Mouse (Mus musculus) adrenal gland, postnatal 4 days (tissue): ENCODE results near the gene Fbl. TPM values are rescaled to one million over a fixed set of nuclear protein-coding genes. Genes with fewer than 3 reads are reported as not detected.
A peak's percentile ranks its signal among the peaks of the same experiment; 100 is the strongest.
"Not testable (repeated sequence)": the region's sequence is repeated elsewhere in the genome, so short reads cannot be mapped to it uniquely, and the experiment has no call there.

ENCODE experiments used
- DNase-seq, 2 experiments: peaks; one replicate each; pipeline ENCODE4 v3.0.0; 2021 to 2022; ENCODE audit warnings: low spot score in 2 of 2, mixed read lengths in 2 of 2
- long read RNA-seq, 2 experiments: library from polyadenylated mRNA; stranded (forward); transcript quantifications; one replicate each; pipeline ENCODE4 v2.0.0; 2021
- total RNA-seq, 2 experiments: library from RNA; stranded (reverse); gene quantifications; 2 replicates each; pipeline ENCODE4 v1.2.3; 2021

Fbl gene
- total RNA-seq, result 100 to 1,000 TPM; 102 to 119 TPM
- long read RNA-seq, experiment 1, transcript Fbl-201 (9 exons, 1,197 nt), result major isoform, 71 of 84 reads
- long read RNA-seq, experiment 1, partial matches to known transcripts, result 4 of 84 reads
- long read RNA-seq, experiment 1, other reads (novel, unspliced or antisense), result 9 of 84 reads
- long read RNA-seq, experiment 2, transcript Fbl-201 (9 exons, 1,197 nt), result major isoform, 113 of 144 reads
- long read RNA-seq, experiment 2, partial matches to known transcripts, result 17 of 144 reads
- long read RNA-seq, experiment 2, other reads (novel, unspliced or antisense), result 14 of 144 reads

DNA sequence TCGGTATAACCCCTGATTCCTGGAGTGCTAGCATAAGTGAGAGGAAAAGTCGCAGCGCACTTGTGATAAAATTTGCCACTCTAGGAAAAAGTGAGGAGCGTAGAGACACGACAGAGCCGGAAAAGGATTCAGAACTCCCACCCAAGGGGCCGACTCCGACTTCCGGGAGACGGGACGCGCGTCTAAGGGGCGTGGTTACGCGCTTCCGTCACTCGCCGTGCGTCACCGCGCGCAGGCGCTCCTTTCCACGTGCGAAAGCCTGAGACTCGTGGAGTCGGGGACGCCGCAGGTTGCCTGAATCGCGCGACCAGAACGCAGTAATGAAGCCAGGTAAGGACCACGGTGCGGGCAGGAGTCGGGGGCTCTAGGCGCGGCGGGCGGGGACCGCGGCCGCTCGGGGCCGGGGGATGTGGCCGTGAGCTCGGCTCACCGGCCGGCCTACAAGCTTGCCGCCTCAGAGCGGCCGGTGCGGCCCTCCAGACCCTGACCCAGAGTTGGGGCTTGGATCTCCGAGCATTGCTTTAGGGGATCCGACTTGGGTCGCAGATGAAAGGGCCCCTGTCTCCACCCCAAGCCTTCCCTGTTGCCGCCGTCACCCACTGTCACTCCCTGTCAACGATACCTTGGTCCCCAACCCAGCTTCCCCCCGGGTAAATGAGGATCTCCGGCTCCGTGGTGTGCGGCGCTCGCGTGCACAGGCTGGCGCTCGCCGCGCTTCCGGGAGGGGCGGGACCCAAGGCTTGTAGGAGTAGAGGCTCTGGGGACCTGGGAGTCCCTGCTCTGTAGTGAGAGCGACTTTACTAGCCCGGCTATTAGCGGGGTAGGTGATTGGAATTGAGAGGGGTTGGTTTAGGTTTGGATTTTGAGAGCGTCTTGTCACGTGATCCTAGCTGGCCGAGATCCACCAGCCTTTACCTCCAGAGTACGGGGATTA is at the start of gene Fbl:
Fbl (plus strand) TSS at position 222 of the 934 bp plus-strand sequence.
- DNase-seq, result peak; percentile 67 to 80

GRCm38 (mm10) chr7:28129166-28129565 is 40.3 kb upstream of the Fbl start, which contains the start of gene 9530053A07Rik:
Gene 9530053A07Rik (plus strand): TSS chr7:28129466.
- DNase-seq, result no peak

- DNase-seq, result peak in 1 of 2 experiments; percentile 18
Observed at GRCm38 (mm10) chr7:28137613-28138012, 31.9 kb upstream of the Fbl start.

GRCm38 (mm10) chr7:28148263-28148662 is 21.2 kb upstream of the Fbl start:
- peak; percentile 36 to 49 for DNase-seq

DNA sequence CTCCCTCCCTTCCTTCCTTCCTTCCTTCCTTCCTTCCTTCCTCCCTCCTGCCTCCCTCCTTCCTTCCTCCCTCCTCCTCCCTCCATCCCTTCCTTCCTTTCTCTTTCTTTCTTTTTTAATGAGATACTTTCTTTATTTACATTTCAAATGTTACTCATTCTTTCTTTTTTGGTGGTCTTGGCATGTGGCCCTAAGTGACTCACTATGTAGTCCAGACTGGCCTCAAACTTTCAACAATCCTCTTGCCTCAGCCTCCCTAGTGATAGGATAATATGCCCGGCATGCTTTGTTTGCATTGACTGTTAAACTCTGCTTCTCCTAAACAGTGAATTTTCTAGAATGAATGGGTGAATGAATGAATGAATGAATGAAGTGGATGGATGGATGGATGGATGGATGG is 19.7 kb upstream of the Fbl start:
- DNase-seq, result no peak

DNA sequence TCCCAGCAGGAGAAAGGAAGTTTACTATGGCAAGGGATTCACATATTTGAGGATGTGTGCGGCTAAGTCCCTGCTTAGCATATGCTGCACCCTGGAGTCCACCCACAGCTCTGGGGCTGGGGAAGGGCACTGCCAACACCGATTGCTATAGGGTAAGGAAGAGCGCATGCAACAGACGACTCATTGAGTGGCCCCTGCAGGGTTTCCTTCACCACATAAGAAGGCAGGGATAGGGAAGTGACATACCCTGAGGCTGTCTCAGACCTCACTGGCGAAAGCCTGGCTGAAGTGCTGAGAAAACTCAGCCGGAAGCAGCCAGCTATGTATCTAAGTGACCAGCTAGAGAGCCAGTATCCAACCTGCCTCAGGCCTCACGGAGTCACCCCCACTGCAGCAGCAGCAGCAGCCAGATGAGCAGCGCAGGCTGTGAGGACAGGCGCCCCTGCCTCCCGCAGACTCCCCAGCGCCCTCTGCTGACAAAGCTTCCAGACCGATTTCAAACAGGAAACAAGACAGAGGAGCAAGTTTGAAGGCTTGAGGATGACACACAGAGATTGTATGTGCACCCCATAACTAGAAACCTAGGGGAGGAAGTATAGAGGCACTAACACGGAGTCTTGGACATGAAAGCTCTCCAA is 17.8 kb upstream of the Fbl start:
- DNase-seq, result peak in 1 of 2 experiments; percentile 42

DNA sequence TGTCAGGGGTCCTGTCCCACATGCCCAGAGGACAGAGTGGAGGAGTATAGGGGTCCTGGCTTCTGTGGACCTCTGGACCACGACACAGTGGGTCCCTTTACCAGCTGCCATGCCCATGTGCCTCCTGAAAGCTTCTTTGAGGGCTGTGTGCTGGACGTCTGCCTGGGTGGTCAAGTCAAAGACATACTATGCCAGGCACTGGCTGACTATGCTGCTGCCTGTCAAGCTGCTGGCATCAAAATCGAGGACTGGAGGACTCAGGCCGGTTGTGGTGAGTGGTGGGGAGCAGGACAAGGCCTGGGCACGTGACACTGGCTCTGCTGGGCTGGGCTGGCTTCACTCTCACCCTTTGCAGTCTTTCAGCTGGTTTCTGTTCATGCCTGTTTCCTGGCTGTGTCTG is 15.9 kb upstream of the Fbl start:
- not testable (repeated sequence) for DNase-seq

DNA sequence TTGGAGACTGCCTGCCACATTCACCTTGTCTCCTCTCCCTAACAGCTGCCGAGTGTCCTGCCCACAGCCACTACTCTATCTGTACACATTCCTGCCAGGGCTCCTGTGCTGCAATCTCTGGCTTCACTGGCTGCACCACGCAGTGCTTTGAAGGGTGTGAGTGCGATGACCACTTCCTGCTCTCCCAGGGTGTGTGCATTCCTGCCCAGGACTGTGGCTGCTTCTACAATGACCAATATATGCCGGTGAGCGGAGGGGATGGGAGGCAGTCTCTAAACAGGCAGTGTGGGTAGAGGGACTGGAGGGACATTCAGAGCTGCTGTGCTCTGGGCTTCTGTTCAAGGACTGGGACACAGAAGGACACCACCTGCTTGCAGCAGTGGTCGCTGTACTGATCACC is 10.2 kb upstream of the Fbl start:
- DNase-seq, result no peak

- no peak for DNase-seq
Observed at GRCm38 (mm10) chr7:28159893-28160292, 9.6 kb upstream of the Fbl start.

DNA sequence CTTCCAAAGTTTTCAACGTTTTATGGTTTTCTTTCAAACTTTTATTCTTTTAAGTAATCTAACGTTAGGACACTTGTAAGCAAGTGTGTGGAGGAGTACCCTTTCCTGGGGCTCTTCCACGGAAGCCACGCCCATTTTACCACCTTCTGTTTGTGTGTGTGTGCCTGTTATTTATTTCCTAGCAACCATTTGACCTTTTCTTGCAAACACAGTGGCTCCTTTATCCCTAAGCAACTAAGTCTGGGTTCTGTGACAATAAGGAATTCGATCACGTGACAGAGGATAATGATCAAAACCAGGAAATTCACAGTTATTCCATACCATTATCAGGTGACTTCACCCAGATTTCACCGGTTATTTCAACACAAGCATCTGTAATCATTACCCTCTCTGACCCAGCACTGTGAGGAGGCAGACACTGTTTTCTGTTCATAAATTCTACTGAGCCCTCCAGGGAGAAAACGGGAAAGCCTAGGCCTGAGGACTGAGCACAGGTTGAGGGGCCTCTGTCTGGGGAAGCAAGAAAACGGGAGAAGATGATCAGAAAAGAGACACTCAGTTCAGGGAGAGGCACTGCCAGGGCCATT is 8.3 kb upstream of the Fbl start:
- no peak for DNase-seq

- DNase-seq, result no peak
Observed at GRCm38 (mm10) chr7:28165406-28165805, 4.1 kb upstream of the Fbl start.

DNA sequence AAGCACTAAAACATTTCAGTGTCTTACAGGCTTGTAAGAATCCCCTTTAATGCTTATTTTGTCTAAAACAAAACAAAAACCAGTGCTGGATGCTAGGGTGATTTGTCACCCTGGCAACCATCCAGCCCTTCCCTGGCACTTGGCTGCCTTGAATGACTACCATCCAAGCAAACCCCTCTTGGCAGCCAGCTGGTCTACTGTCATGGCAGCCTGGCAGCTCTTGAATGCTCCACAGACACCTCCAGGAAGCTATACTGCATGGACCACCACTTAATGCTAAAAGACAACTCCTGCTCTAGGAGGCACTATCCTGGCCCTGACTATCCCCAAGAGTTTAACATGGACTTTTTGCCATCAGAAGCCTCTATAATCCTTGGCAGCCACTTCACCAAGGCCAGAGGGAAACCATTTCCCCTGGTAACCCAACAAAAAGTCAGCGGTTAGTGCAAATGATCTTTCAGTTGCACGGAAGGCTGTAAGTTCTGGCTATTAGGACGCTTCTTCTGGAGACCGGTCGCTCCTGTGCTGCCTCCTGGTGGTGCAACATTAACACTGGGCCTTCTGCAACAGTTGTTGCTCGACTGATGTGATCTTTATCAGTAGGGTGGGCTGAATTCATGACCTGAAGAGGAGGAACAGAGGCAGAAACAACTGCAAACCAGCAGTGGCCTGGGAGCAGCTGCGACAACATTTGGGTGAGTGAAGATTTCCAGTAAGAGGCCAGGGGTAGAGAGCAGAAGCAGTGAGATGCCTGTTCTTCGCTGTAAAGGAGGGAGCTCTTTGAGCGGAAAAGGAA is 992 bp upstream of the Fbl start:
- peak in 1 of 2 experiments; percentile 62 for DNase-seq

GRCm38 (mm10) chr7:28175358-28175757 is 5.8 kb downstream of the Fbl start:
- no peak for DNase-seq

DNA sequence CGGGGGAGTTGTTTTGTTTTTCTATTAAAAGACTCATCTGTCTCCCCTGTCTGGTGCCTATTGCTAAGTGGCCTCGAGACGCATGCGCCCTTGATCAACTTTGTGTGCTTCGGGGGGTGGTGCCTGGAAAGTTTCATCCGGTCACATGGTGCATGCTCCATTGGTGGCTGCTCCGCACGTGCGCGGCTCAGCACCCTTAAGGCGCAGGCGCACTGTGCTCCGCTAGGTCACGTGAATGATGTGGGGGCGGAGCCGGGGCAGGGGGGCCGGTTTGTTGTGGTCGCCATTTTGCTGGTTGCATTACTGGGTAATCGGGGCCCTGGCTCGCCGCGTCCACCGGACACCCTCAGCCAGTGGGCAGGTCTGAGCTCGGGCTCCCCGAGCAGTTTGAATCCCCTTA is 9.7 kb downstream of the Fbl start, which contains the start of gene Dyrk1b:
Dyrk1b (plus strand) TSS at position 242 of the 400 bp plus-strand sequence.
- DNase-seq, result peak; percentile 95 to 99

DNA sequence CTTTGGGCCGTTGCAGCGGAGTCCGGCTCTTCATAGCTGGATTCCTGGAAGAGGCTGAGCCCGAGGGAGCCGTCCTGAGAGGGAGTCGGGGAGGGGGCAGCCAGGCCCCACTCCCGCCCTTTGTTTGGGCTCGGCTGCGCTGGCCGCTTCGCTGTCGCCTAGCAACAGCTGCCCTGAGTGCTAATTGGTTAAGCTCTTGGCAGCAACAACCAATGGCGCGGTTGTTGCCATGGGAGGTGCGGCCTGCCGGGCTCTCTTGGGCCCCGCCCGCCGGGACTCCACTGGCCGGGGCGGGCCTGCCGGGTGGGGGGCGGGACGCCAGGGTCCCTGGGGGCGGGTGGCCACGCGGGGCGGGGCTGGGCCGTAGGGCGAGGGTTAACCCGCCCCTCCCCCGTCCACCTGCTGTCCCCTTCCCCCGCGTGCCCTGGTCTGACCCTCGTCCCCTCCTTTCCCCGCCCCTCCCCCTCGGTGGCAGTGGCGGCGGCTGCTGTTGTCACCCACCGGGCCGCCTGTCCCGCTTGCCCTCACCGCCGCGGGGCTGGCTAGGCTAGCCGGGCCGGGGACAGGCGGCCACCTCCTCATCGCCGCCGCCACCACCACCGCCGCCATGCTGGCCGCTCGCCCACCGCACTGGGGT is 10.3 kb downstream of the Fbl start:
- peak; percentile 77 to 83 for DNase-seq

GRCm38 (mm10) chr7:28180890-28181289 is 11.4 kb downstream of the Fbl start:
- no peak for DNase-seq

GRCm38 (mm10) chr7:28181376-28181775 is 11.9 kb downstream of the Fbl start:
- DNase-seq, result no peak

- DNase-seq, result no peak
Observed at GRCm38 (mm10) chr7:28182320-28182719, 12.8 kb downstream of the Fbl start.

- DNase-seq, result no peak
Observed at GRCm38 (mm10) chr7:28185884-28186283, 16.4 kb downstream of the Fbl start.

DNA sequence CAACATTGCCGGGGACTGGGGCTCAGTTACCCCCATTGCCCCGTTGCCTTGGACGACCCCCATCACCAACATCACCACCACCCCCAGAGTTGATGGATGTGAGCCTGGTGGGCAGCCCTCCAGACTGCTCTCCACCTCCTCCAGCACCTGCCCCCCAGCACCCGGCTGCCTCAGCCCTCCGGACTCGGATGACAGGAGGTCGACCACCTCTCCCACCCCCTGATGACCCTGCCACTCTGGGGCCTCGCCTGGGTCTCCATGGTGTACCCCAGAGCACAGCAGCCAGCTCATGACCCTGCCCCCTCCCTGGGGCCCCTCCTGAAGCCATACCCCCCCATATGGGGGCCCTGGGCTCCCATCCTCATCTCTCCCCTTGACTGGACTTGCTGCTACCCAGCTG is 17.1 kb downstream of the Fbl start:
- DNase-seq, result no peak
